Mouse (Mus musculus) cerebellum, adult 9-10 months (tissue): Measurements from ENCODE around the gene Rflna.

ENCODE experiments used
- DNase-seq: peaks from one replicate; pipeline ENCODE4 v3.0.0; 2022

Rflna gene

DNA sequence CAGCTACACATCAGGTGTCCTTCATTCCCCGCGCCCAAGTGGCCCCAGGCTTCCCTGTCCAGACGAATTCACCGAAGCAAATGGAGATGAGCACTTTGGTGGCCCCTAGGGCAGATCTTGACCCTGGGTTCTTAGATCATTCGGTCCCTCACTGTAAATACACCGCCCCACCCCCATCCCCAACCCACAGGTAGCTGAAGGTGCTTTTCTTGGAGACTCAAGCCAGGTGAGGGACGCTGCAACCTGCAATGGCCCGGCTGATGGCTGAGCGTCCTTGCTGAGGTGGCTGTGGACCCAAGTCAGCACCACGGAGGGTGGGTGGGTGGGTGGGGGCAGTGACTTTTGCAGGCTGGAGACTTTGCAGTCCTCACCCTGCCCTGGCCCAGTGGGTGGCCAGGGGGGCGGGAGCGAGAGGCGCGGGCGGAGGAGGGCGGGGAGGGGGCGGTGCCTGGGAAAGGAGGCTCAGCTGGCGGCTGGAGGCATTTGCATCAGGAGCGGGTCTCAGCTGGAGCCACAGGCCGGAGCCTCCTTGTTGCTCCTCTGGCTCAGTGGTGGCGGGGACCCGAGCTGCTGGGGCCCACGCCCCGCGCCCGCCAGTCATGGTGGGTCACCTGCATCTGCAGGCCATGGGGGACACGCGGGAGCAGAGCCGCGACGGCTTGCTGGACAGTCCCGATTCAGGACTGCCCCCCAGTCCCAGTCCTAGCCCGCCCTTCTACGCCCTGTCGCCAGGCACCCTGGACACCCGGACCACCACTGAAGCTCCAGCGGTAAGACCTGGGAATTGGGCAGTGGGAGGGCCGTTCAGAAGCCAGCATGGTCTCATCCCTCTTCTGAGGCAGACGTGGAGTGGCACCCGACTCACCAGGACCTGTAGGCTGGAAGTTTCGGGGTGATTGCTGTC lies at the start of gene Rflna:
Rflna (plus strand) TSS at position 253 of the 904 bp plus-strand sequence.
- DNase-seq: no peak

DNA sequence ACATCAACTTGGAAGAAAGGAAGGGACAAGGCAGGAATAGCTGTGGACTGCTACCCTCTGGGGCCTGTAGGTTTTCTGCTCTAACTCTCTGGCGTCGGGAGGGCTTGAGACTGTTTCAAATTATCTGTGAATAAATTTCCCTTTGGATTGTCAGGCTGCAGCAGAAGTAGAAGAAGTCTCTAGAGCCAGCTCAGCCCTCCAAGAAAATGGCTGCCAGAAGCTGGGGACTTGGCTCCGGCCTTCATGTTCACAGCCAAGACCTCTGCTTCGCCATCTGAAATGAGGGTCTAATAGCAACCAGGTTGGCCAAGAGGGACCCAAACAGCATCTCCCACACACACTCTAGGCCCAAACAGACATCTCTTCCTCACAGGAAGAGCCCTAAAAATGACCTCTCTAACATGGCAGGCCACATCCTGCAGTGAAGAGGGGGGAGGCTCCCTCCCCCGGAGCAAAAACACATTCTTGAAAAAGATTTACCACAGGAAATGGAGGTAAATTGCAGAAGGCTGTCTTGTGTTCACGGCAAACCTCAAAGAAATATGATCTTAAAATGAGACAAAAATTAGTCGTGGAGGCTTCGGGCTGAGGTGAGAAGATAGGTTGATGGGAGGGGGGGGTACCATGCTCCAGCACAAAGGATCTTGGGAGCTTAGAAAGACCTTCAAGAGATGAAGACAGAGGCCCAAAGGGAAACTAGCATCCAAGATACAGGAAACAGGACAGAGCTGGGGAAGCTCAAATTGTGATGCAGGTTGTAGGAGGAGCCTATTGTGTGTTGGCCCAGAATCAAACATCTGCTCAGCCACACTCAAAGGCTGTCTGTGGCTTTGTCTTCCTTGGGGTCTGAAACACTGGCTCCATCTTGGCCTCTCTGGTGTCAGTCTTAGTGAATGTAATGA lies 48.4 kb upstream of the Rflna start:
- no peak for DNase-seq

DNA sequence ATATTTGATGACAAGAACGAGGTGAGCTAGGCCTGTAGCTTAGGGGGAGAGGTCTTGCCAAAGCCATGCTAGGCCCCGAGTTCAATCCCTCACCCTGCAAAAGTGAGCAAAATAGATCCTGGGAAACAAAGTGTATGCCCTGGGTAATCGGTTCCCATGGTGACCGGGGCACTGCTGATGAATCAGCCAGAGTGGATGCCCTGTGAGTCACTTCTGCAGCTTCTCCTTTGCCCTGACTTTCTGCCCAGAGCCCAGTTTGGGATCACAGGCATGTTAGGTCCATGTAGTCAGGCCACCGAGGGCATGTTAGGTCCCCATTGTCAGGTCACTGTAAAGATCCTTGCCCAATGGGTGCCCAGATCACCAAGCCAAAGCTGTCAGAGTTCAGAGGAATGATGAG lies 45.5 kb upstream of the Rflna start:
- DNase-seq: no peak

DNA sequence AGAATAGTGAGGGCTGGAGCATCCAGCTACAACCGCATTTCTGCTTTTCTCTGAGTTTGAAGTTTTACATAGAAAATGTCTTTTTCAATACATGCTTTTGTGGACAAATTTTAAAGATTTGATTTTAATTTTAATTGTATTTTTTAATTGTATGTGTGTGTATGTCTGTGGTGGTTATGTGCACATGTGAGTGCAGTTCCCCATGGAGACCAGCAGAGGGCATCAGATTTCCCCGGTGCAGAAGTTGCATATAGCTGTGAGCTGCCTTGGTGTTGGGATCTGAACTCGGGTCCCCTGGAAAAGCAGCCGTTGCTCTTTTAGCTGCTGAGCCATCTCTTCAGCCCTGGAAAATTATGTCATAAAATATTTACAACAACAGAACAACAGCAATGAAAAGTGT lies 43.9 kb upstream of the Rflna start:
- no peak for DNase-seq

DNA sequence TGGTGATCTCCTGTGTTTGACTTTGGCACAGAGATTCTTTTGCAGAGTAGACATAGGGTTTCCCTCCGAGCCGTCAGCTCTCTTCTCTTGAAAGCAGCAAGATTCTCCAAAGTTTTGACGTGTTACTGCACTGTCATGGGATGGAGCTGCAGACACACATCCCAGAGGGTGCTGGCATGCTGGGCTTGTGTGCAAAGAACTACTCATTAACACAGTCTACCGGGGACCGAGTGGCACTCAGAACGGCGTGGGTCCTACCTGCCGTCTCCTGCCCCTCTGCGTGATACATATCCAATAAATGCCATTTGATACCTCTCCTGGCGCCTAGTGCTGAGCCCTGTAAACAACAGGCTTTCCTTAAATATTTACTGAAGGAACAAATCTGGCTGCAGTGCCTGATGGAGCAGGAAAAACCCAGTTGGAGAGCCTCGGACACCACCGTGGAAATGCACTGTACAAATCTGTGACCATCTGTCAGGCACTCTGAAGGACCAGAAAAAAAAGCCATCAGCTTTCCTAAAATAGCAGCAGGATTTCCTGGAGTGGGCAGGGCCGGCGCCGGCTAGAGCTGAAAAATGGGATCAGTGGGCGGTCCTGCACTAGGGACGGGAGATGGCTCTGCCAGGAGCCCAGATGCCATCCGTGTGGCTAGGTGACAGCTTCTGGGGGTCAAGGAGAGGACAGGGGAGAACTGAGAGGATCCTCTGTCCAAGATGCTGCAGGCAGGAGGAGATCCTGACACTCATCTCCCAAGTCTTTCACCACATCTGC lies 42.7 kb upstream of the Rflna start:
- DNase-seq: peak; percentile 95

DNA sequence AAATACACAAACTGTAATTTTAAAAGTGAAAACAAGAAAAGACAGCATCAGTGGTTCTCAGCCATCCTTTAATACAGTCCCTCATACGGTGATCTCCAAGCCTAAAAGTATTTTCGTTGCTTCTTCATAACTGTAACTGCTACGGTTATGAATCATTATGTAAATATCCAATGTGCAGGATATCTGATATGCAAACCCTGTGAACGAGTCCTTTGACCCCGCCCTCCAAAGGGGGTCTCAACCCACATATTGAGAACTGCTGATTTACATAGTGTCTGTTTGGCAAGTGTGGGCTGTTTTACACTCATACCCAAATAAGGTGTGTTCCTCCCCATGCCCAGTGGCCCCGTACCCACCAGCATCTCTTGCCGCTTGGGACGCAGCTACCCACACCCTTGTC lies 41.6 kb upstream of the Rflna start:
- no peak for DNase-seq

DNA sequence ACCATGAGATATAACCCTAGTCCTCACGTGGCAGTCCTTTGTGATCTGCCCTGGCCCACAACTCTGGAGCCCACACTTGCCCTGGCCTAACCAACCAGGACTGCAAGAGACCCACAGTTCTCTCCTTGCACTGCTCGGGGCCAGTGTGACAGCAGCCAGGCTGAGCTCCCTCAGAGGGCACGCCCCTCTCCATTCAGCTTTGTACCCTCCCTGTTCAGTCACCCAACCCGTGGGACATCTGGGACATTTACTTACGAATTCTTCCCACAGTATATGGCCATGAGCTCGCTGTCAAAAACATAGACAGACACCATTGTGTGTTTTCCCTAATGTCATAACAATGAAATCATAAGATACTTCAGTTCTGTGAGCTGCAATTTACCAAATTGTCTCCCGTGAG lies 40.3 kb upstream of the Rflna start:
- DNase-seq: no peak

DNA sequence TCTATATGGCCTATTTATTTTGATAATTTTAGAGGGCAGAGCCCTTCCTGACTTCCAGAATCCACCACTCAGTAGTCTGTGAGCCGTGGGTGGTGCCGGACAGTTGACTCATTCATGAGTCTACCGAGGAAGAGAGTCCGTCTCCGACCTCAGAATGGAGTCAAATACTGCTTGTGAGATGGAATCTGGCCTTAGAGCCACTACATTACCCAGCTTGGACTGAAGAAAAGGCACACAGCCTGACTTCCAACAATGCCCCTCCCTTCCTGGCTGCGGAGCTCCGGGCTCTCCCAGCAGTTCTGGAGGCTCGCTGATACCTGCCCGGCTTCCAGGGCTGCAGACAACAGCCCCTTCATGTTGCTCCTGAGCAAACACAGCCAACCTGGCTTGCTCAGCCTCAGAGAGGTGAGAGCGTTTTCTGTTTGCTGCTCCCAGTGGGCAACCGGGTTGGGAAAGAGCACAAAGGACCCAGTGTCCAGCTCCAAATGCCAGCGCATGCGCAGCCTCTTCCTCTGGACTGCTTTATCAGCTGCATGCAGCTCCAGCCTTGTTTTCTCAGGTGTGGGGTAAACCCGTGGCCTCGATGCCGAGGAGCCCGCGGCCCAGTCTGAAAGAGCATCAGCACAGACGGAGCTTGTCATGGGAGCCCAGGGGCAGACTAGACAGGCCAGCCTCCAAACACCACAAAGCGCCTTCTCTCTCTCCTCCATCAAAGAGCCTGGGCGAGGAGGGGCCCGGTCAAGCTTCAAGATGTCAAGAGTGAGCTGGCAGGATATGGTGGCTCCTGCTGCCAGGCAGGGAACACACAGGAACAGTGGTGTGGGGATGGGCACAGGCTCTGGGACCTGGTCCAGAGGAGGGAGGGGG lies 39.0 kb upstream of the Rflna start:
- DNase-seq: peak; percentile 75

DNA sequence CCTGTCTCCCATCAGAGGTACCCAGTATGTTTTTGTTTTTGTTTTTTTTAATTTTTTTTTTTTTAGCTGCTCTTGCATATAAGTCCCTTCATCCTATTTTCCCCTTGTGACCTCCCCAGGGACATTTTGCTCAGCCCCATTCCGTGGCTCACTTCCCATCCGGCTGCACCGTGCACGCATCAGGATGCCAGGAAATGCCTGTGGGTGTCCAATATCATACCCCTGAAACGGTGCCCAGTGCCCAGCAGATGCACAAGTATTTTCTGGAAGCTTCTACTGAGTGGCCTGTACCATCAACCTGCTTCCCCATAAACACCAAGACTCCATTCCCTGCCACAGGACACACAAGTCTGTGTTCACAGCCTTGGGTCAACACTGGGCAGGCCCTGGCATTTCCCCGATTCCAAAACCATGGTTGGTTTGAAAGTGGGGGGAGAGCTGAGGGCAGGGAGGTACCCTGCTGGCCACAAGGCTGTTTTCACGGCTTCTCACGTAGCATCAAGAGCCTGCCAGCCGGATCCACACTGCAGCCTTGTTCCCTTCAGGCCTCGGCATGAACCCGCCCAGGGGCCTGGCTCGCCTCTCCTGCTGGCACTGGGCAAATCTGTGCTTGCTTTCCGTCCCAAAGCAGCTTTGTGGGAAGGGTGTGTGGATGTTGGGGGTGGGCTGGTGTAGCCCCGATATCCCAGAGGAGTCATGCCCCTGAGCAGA lies 36.2 kb upstream of the Rflna start:
- DNase-seq: peak; percentile 45

DNA sequence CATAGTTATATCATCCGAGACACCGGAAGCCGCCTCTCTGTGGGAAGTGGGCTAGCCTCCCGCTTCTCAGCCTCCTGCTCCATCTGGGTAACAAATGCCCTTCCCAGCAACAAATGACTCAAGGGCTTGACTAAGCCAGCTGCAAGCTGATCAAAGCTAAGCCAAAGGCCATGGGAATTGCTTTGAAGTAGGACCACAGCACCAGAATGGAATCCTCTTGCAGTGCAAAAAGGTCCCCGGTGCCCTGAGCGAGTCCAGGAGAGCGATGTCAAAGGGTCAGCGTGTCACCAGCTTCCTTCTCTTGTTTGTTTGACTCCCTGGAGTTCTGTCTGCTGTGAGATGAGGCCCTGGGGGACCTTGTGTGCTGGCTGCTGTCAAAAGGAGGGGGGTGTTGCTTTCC lies 33.2 kb upstream of the Rflna start:
- DNase-seq: no peak

DNA sequence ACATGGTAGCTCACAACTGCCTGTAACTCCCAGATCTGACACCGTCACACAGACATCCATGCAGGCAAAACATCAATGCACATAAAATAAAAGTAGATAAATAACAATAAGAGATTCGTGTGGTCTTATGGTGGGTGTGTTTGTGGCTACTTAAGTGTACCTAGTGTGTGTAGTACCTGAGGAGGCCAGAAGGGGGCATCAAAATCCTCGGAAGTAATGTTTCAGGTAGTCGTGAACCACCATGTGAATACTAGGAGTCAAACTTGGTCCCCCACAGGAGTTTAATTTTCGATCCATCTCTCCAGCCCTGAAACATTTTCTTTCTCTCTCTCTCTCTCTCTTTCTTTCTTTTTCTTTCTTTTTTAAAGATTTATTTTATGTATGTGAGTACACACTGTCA lies 16.8 kb upstream of the Rflna start:
- no peak for DNase-seq

DNA sequence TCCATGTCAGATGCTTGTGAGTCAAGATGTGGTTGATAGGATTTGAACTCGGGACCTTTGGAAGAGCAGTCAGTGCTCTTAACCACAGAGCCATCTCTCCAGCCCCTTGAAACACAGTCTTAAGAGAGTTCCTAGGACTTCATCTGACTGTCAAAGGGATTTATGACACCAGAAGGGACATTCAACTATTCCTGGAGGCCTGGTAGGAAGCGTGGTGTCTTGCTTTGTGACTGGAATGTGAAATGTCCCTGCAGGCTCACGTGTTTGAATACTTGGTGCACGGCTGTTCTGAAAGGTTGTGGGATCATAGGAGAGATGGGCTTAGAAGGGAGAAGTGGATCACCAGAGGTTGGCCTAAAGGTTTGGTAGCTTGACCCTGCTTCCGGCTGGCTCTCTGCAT lies 16.4 kb upstream of the Rflna start:
- DNase-seq: no peak

DNA sequence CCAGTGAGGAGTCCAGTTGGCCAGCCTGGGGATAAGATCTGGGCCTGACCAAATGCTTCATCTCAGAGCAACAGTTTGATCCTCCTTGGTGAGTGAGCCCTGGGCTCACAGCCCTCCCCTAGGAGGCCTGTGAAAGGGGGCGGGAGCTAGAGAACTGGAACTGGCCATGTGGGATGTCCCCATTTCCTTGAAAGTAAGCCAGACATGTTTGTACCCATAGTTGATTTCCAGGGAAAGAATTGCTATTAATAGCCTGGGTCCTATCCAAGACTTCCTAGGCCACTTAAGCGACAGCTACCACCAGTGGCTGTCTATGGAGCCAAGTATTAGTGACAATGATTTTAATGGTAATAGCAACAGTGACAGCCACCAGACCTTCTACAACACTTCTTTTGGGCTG lies 13.3 kb upstream of the Rflna start:
- DNase-seq: no peak

DNA sequence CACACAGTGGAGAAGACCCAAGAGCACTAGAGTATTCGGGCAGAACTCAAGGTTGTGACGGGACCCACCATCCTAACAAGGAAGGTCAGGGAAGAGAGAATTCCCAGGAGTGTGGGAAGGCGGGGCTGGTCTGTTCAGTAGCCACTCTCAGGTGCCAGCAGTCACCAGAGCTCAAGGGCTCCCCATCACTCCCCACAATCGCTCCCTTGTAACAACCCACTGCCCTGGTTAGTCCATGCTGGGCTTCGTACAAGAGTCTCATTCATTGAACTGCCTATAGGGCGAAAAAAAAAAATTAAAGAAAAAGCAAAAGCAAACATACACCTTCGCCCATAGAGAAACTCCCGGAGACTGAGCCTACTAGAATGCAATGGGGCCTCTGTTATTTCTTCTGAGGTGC lies 10.7 kb upstream of the Rflna start:
- DNase-seq: no peak

DNA sequence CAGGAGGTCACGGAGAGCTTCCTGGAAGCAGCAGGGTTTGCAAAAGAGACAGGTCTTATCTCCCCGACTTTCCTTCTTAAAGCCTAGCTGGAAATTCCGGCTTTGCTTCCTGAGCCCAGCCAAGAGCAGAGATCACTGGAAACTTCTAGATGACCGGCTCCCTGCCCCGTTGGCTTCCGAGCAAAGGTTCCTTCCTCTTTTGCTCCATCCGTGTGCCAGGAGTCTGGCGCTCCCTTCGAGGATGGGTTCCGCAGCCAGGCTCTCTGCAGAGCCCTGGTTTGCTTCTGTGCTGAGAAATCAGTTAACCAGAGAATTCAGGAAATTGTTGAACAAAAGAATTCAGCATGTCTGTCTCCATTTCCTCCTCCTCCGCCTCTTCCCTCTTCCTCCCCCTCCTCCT lies 10.1 kb upstream of the Rflna start:
- no peak for DNase-seq

DNA sequence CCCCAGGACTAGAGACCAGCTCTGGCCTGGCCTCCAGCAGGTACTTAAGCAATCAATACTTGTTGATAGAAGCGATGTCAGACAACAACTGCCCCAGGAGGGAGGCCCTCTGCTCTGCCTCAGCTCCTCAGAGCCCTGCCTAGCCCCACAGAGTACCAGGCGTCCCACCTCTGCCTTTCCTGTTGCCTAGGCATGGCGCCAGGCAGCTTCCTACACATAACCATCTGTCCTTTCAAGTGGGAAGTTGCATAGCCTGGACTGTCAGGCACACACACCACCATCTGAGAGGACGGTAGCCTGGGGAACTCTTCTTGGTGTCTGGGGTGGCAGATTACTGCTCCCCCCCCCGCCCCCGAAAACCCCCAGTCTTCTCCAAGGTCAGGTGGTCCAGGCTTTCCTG lies 6.2 kb upstream of the Rflna start:
- DNase-seq: no peak

DNA sequence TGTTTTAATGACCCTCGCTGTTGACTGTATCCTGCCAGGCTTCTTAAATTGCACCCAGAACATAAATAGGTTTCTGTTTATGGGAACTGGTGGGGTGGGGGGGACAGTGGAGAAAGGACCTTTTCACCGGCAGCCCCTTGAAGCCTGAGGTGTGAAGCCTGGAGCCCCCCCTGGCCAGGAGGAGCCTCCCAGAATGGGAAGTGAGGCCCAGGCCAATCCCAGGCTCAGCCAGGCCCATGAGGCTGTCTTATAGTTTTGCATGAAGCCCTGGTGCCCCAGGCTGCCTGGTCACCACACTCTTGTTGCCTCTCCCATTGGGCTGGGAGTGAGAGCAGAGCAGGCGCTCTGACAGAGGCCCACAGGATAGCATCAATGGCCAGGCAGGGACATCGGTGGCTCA lies 5.1 kb upstream of the Rflna start:
- no peak for DNase-seq

DNA sequence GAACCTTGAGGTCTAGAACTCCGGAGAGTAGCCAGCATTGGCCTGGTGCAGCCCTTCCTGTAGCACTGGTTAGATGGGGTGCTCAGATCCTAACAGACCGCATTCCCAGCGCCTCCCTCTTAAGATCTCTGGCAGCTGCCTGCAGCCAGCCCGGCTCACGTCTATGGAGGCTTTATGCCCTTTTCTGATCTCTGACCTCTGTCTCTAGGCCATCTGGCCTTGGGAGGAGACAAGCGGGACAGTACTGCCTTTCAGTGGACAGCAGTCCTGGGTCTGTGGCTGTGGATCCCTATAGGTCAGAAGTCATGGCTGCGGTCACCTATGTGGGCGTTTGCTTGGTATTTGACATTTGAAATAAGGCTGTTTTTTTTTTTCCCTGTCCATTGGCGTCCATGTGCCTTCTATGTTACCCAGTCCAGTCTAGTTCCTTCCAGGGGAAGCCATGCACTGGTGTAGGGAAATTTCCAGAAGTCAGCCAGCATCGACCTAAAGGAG lies 2.2 kb upstream of the Rflna start:
- no peak for DNase-seq

DNA sequence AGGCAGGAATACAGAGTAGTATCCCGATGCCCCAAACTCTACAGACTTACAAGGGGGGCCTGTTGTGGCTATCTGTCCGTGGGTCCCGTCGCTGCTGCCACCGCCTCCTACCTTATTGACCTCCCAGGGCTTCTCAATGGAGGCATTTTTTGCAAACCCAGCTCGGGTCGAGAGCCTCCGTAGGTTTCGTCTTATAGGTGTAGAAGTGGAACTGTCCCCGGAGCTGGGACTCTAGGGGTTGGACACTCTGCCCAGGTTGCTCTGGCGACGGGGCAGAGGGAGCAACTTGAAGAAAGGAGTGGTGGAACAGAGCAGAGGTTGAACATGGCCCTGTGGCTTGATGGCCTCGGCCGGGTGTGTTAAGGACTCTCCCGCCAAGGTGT lies 843 bp downstream of the Rflna start:
- DNase-seq: no peak

DNA sequence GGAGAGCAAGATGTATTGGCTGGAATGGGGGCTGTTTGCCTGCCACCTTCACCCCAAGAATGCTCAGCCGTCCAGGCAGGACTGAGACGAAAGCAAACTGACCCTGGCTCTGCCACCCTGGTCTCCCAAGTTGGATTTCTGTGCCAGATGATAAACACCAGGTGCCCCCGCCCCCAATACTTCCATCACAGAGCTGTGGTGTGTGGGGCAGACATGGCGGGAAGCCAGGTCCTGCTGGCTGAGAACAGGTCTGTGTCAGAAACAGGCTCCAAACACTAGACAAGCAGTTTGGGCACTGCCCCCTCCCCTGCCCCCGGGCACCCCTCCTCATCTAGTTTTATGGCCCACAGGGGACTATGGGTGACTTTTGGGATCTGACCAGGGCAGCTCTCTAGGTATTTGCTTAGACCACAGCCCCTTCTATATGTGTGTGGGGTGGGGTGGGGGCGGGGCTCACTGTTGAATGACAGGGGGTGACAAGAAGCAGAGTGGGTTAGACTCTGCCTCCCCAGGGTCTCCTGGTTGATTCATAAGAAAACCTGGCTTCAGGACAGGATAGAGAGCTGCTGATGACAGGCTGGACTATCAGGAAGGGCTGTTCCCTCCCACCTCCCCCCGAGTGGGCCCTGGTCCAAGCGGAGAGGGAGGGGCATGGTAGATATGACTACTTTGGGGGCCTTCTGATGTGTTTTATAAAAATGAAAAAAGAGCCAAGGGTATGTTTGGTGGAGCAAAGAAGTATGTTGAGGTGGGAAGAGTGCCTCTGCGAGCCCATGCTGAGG lies 3.0 kb downstream of the Rflna start:
- no peak for DNase-seq

DNA sequence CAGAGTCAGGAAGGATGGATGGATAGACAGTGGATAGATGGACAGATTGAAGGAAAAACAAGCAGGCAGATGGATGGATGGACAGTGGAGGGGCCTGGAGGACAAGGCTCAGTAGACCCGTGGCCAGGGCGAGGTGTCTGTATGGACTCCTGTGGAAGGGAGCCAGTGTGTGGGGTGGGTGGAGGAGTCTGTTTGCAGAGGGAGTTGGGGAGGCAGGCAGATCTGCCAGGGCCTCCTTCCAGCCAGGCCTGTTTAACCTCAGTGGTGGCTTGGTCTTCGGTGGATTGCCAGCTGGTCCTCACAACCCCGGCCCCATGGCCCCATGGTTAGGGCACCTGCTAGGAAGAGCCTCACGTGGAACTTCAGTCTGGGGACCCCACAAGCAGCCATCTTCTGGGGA lies 3.9 kb downstream of the Rflna start:
- DNase-seq: no peak
